Mouse (Mus musculus) ovary, postnatal 14 days (tissue): ENCODE measurements at regions not wholly inside any gene's neighbourhood (a gene's known extent, or its start where the extent isn't known, plus 50 kb on each side); places are given as distances from the start of the nearest gene placed in this dataset.

Experiments used
- DNase-seq: peaks from one replicate; pipeline ENCODE4 v3.0.0; 2022; ENCODE audit warnings: low spot score

- DNase-seq = peak; percentile 88
Measured at GRCm38 (mm10) chr8:93591608-93592301, 56.1 kb upstream of the Ces5a start.

- DNase-seq = no peak
Measured at GRCm38 (mm10) chr8:93592302-93592651, 56.6 kb upstream of the Ces5a start.

GRCm38 (mm10) chr8:93598613-93599121 is 63.0 kb upstream of the Ces5a start:
- DNase-seq = no peak

GRCm38 (mm10) chr8:93599306-93599705 is 63.7 kb upstream of the Ces5a start:
- DNase-seq = no peak

GRCm38 (mm10) chr8:93599776-93600175 is 64.1 kb upstream of the Ces5a start:
- no peak for DNase-seq

GRCm38 (mm10) chr8:93626807-93627526 is 91.3 kb upstream of the Ces5a start:
- DNase-seq = peak; percentile 58

- no peak for DNase-seq
Measured at GRCm38 (mm10) chr8:93627626-93628025, 92.0 kb upstream of the Ces5a start.

GRCm38 (mm10) chr8:93632896-93633295 is 97.3 kb upstream of the Ces5a start:
- DNase-seq = no peak

- DNase-seq = no peak
Measured at GRCm38 (mm10) chr8:93642770-93643169, 107.1 kb upstream of the Ces5a start.

GRCm38 (mm10) chr8:93643471-93644215 is 108.0 kb upstream of the Ces5a start:
- no peak for DNase-seq

- DNase-seq = no peak
Measured at GRCm38 (mm10) chr8:93653421-93653820, 117.8 kb upstream of the Ces5a start.

- no peak for DNase-seq
Measured at GRCm38 (mm10) chr8:93653913-93654705, 118.5 kb upstream of the Ces5a start.

- DNase-seq = no peak
Measured at GRCm38 (mm10) chr8:93655752-93656151, 120.1 kb upstream of the Ces5a start.

GRCm38 (mm10) chr8:93661739-93662138 is 126.1 kb upstream of the Ces5a start:
- peak; percentile 76 for DNase-seq

GRCm38 (mm10) chr8:93662219-93662618 is 126.6 kb upstream of the Ces5a start:
- DNase-seq = no peak

- no peak for DNase-seq
Measured at GRCm38 (mm10) chr8:93663851-93664250, 128.2 kb upstream of the Ces5a start.

GRCm38 (mm10) chr8:93668306-93668705 is 132.7 kb upstream of the Ces5a start:
- DNase-seq = no peak

- DNase-seq = no peak
Measured at GRCm38 (mm10) chr8:93674721-93675120, 135.0 kb upstream of the Gnao1 start.

GRCm38 (mm10) chr8:93683773-93684391 is 125.9 kb upstream of the Gnao1 start:
- DNase-seq = no peak

- no peak for DNase-seq
Measured at GRCm38 (mm10) chr8:93684392-93684791, 125.4 kb upstream of the Gnao1 start.

- no peak for DNase-seq
Measured at GRCm38 (mm10) chr8:93688845-93689244, 120.9 kb upstream of the Gnao1 start.
